Mouse (Mus musculus): Measurements from ENCODE around the gene Tril. TPM values are rescaled to one million over a fixed set of nuclear protein-coding genes. Genes with fewer than 3 reads are reported as not detected.

Gene Tril
- total and polyA plus RNA-seq, 3 experiments: 3.3 to 4.4 (median 3.9) TPM

GRCm38 (mm10) chr6:53819761-53820485, 707 bp downstream of the Tril start:
- Histone ChIP-seq H3K4me1 (ENCODE audit: control insufficient read depth, insufficient read depth, low read length) (peaks cover 2% of the 10 kb centered on the region), H3K27ac (peak overlapping the region; percentile 87), H3K36me3 (ENCODE audit: control insufficient read depth, insufficient read depth, low read length) (no peaks in the 10 kb centered on the region), H3K27me3 (ENCODE audit: control insufficient read depth, insufficient read depth, low read length) (no peaks in the 10 kb centered on the region), H3K79me2 (replicated peaks; ENCODE audit: control insufficient read depth, insufficient read depth, low read length) (no peaks in the 10 kb centered on the region), H3K9ac (ENCODE audit: low read depth, low read length) (peak overlapping the region; percentile 81), H3K4me3 (peak overlapping the region; percentile 70)
- DNase-seq: no peak
- WGBS: under 1% methylated on average over 64 of the region's 64 CpGs
- intact Hi-C loops (cut with DNase I): loop anchor here (2.0 to 5.0 kb wide), 4 partner anchors 37 to 87 kb away; no protein-coding TSS in a partner anchor
- TF ChIP-seq EP300 (IDR thresholded peaks at IDR 0.05; ENCODE audit: insufficient read depth, low read depth, low read length): no peak
- TF ChIP-seq POLR2A (IDR thresholded peaks at IDR 0.05; ENCODE audit: insufficient read depth, low read depth, low read length): no peak
- TF ChIP-seq CTCF (IDR thresholded peaks at IDR 0.05): no peak

GRCm38 (mm10) chr6:53818732-53819661, 1.6 kb downstream of the Tril start:
- TF ChIP-seq EP300 (IDR thresholded peaks at IDR 0.05; ENCODE audit: insufficient read depth, low read depth, low read length) (no peak), CTCF (IDR thresholded peaks at IDR 0.05) (peak; percentile 51)
- Histone ChIP-seq H3K79me2 (replicated peaks; ENCODE audit: control insufficient read depth, insufficient read depth, low read length) (no peaks in the 10 kb centered on the region), H3K9ac (ENCODE audit: low read depth, low read length) (peak overlapping the region; percentile 81), H3K4me1 (ENCODE audit: control insufficient read depth, insufficient read depth, low read length) (0 out of 2 replicates have a peak, but pooled peaks cover 2% of the 10 kb centered on the region), H3K27ac (peak overlapping the region; percentile 87), H3K27me3 (ENCODE audit: control insufficient read depth, insufficient read depth, low read length) (no peaks in the 10 kb centered on the region), H3K4me3 (peak overlapping the region; percentile 70), H3K36me3 (ENCODE audit: control insufficient read depth, insufficient read depth, low read length) (no peaks in the 10 kb centered on the region)
- 4% methylated on average over 52 of the region's 52 CpGs for WGBS
- intact Hi-C loops (cut with DNase I): loop anchor here (5.0 kb wide), 2 partner anchors 53 to 88 kb away; no protein-coding TSS in a partner anchor
- DNase-seq: peak; percentile 37 to 70

GRCm38 (mm10) chr6:53818264-53818731, 2.3 kb downstream of the Tril start:
- peak overlapping the region; percentile 56 for H3K27ac ChIP-seq
- H3K27me3 ChIP-seq (ENCODE audit: control insufficient read depth, insufficient read depth, low read length): no peaks in the 10 kb centered on the region
- no peaks in the 10 kb centered on the region for H3K36me3 ChIP-seq (ENCODE audit: control insufficient read depth, insufficient read depth, low read length)
- 0 out of 2 replicates have a peak, but pooled peaks cover 2% of the 10 kb centered on the region for H3K4me1 ChIP-seq (ENCODE audit: control insufficient read depth, insufficient read depth, low read length)
- peak overlapping the region; percentile 81 for H3K9ac ChIP-seq (ENCODE audit: low read depth, low read length)
- intact Hi-C loops (cut with DNase I): loop anchor here (5.0 kb wide), 2 partner anchors 54 to 89 kb away; no protein-coding TSS in a partner anchor
- H3K79me2 ChIP-seq (replicated peaks; ENCODE audit: control insufficient read depth, insufficient read depth, low read length): no peaks in the 10 kb centered on the region
- peak overlapping the region; percentile 70 for H3K4me3 ChIP-seq
- TF ChIP-seq POLR2A (IDR thresholded peaks at IDR 0.05; ENCODE audit: insufficient read depth, low read depth, low read length) (no peak), EP300 (IDR thresholded peaks at IDR 0.05; ENCODE audit: insufficient read depth, low read depth, low read length) (no peak), CTCF (IDR thresholded peaks at IDR 0.05) (peak; percentile 80)
- peak; percentile 84 to 89 for DNase-seq
- WGBS: 2% methylated on average over 42 of the region's 42 CpGs

- H3K27ac ChIP-seq: no peak overlapping the region
- TF ChIP-seq CTCF (IDR thresholded peaks at IDR 0.05): no peak
- no peak for TF ChIP-seq POLR2A (IDR thresholded peaks at IDR 0.05; ENCODE audit: insufficient read depth, low read depth, low read length)
- no peak for TF ChIP-seq EP300 (IDR thresholded peaks at IDR 0.05; ENCODE audit: insufficient read depth, low read depth, low read length)
- H3K4me1 ChIP-seq (ENCODE audit: control insufficient read depth, insufficient read depth, low read length): 0 out of 2 replicates have a peak, but pooled peaks cover 2% of the 10 kb centered on the region
- DNase-seq: no peak
- WGBS: 36% methylated on average over 33 of the region's 33 CpGs
- peak overlapping the region; percentile 63 for H3K9ac ChIP-seq (ENCODE audit: low read depth, low read length)
- no peaks in the 10 kb centered on the region for H3K79me2 ChIP-seq (replicated peaks; ENCODE audit: control insufficient read depth, insufficient read depth, low read length)
- no peaks in the 10 kb centered on the region for H3K27me3 ChIP-seq (ENCODE audit: control insufficient read depth, insufficient read depth, low read length)
- intact Hi-C loops (cut with DNase I): loop anchor here (5.0 kb wide), 2 partner anchors 55 to 90 kb away; no protein-coding TSS in a partner anchor
- H3K4me3 ChIP-seq: peak overlapping the region; percentile 70
- no peaks in the 10 kb centered on the region for H3K36me3 ChIP-seq (ENCODE audit: control insufficient read depth, insufficient read depth, low read length)
Measured at GRCm38 (mm10) chr6:53817763-53818174, 2.9 kb downstream of the Tril start.

- intact Hi-C loops (cut with DNase I): loop anchor here (5.0 kb wide), 2 partner anchors 56 to 91 kb away; no protein-coding TSS in a partner anchor
- H3K36me3 ChIP-seq (ENCODE audit: control insufficient read depth, insufficient read depth, low read length): no peaks in the 10 kb centered on the region
- H3K4me3 ChIP-seq: no peak overlapping the region
- no peaks in the 10 kb centered on the region for H3K79me2 ChIP-seq (replicated peaks; ENCODE audit: control insufficient read depth, insufficient read depth, low read length)
- no peak overlapping the region for H3K27ac ChIP-seq
- no peak overlapping the region for H3K9ac ChIP-seq (ENCODE audit: low read depth, low read length)
- TF ChIP-seq EP300 (IDR thresholded peaks at IDR 0.05; ENCODE audit: insufficient read depth, low read depth, low read length): no peak
- no peak for TF ChIP-seq CTCF (IDR thresholded peaks at IDR 0.05)
- no peak for TF ChIP-seq POLR2A (IDR thresholded peaks at IDR 0.05; ENCODE audit: insufficient read depth, low read depth, low read length)
- H3K4me1 ChIP-seq (ENCODE audit: control insufficient read depth, insufficient read depth, low read length): 0 out of 2 replicates have a peak, but pooled peaks cover 2% of the 10 kb centered on the region
- 82% methylated on average over 8 of the region's 8 CpGs for WGBS
- DNase-seq: no peak
- no peaks in the 10 kb centered on the region for H3K27me3 ChIP-seq (ENCODE audit: control insufficient read depth, insufficient read depth, low read length)
Measured at GRCm38 (mm10) chr6:53816661-53817060, 4.0 kb downstream of the Tril start.

Data from heart, adult 2 months (tissue).